Mouse (Mus musculus) cortical plate, adult 2 months (tissue): ENCODE measurements around the gene Foxl1.

Experiments
- CTCF ChIP-seq: fragments of 200-500 bp; IDR thresholded peaks from 2 replicates; pipeline ENCODE4 v1.5.1; 2011; ENCODE audit warnings: mild to moderate bottlenecking, control low read depth, low read length; ENCODE audit not compliant: insufficient read depth; ENCODE audit errors: extremely low read depth
- POLR2A ChIP-seq: fragments of 200-500 bp; IDR thresholded peaks from 2 replicates; pipeline ENCODE4 v1.6.1; 2011; ENCODE audit warnings: mild to moderate bottlenecking, low read length, control low read depth; ENCODE audit not compliant: insufficient read depth; ENCODE audit errors: extremely low read depth

GRCm38 (mm10) chr8:121174721-121175539 is 47.2 kb downstream of the Foxl1 start:
- TF ChIP-seq CTCF (no peak), POLR2A (no peak)
